15 mouse cellular contexts compared by ENCODE assay signal in genomic region chr9:21329699-21330289, GRCm38 (mm10). TPM values are rescaled to one million over a fixed set of nuclear protein-coding genes. Genes with fewer than 3 reads are reported as not detected.
DNase-seq lines count a peak whose midpoint lies in the region; ATAC-seq and TF ChIP-seq lines count a peak whose summit lies in the region.
"Had no signal": no experiment of that assay in that cellular context is flagged by ENCODE, and none has a peak within 500 bp of the region (broad histone marks: within the 10 kb centered on the region; RNA-seq: fewer than 3 reads in every experiment).

No protein-coding gene starts in this region.

- H3K27ac ChIP-seq in heart, embryonic 10.5 days: 0 out of 2 replicates have a peak overlapping the region, but pooled peaks have one; percentile 23
- H3K27ac ChIP-seq in intestine, embryonic 15.5 days: no peak overlapping the region
- H3K27ac ChIP-seq: embryonic facial prominence, embryonic 15.5 days; limb, embryonic 12.5 days; midbrain, embryonic 10.5 days; stomach, embryonic 15.5 days had no signal

- H3K4me1 ChIP-seq in heart, embryonic 10.5 days: peaks cover 41% of the 10 kb centered on the region
- H3K4me1 ChIP-seq in megakaryocyte, embryonic 14.5 days: peaks cover 86% of the 10 kb centered on the region
- H3K4me1 ChIP-seq in intestine, embryonic 15.5 days (replicated peaks): 0 out of 2 replicates have a peak, but pooled peaks cover 4% of the 10 kb centered on the region

- no peaks in the 10 kb centered on the region for H3K27me3 ChIP-seq in heart, embryonic 10.5 days (ENCODE audit: insufficient read depth, poor library complexity, severe bottlenecking)
- no peaks in the 10 kb centered on the region for H3K27me3 ChIP-seq in megakaryocyte, embryonic 14.5 days (replicated peaks)
- H3K27me3 ChIP-seq in myocyte (ENCODE audit: control insufficient read depth, insufficient read depth, insufficient read length): no peaks in the 10 kb centered on the region
- H3K27me3 ChIP-seq in intestine, embryonic 15.5 days (replicated peaks): no peaks in the 10 kb centered on the region
- H3K27me3 ChIP-seq: embryonic facial prominence, embryonic 15.5 days; limb, embryonic 12.5 days; stomach, embryonic 15.5 days had no signal

- no peak overlapping the region for H3K9ac ChIP-seq in intestine, embryonic 15.5 days
- H3K9ac ChIP-seq: embryonic facial prominence, embryonic 15.5 days; limb, embryonic 12.5 days; stomach, embryonic 15.5 days had no signal

- DNase-seq in heart, embryonic 10.5 days (ENCODE audit: low spot score): no peak
- DNase-seq in heart, postnatal 14 days: no peak
- DNase-seq in adrenal gland, postnatal 14 days: peak; percentile 50
- no peak for DNase-seq in kidney, adult 8-10 months
- DNase-seq: cerebellum, postnatal 25 days; right cerebral cortex, adult 18-20 months had no signal

- no peak for ATAC-seq in megakaryocyte, adult 5-6 weeks (ENCODE audit: poor library complexity, severe bottlenecking)
- no peak for ATAC-seq in intestine, embryonic 15.5 days

- intact Hi-C loops in heart, postnatal 14 days (cut with DNase I): no loop called here

- H3K4me3 ChIP-seq in heart, embryonic 10.5 days: no peak overlapping the region
- peak overlapping the region; percentile 46 for H3K4me3 ChIP-seq in megakaryocyte, embryonic 14.5 days (replicated peaks)
- no peak overlapping the region for H3K4me3 ChIP-seq in myocyte
- no peak overlapping the region for H3K4me3 ChIP-seq in intestine, embryonic 15.5 days (replicated peaks)
- H3K4me3 ChIP-seq: embryonic facial prominence, embryonic 15.5 days; limb, embryonic 12.5 days; midbrain, embryonic 10.5 days; stomach, embryonic 15.5 days had no signal

- H3K36me3 ChIP-seq in heart, embryonic 10.5 days: 0 out of 2 replicates have a peak, but pooled peaks cover 11% of the 10 kb centered on the region
- peaks cover 46% of the 10 kb centered on the region for H3K36me3 ChIP-seq in megakaryocyte, embryonic 14.5 days (replicated peaks; ENCODE audit: low read length)
- H3K36me3 ChIP-seq in myocyte (ENCODE audit: control insufficient read depth, insufficient read depth): no peaks in the 10 kb centered on the region
- no peaks in the 10 kb centered on the region for H3K36me3 ChIP-seq in intestine, embryonic 15.5 days
- H3K36me3 ChIP-seq: embryonic facial prominence, embryonic 15.5 days; stomach, embryonic 15.5 days had no signal

- H3K9me3 ChIP-seq in heart, embryonic 10.5 days: no peaks in the 10 kb centered on the region
- no peaks in the 10 kb centered on the region for H3K9me3 ChIP-seq in megakaryocyte, embryonic 14.5 days
- no peaks in the 10 kb centered on the region for H3K9me3 ChIP-seq in intestine, embryonic 15.5 days
- H3K9me3 ChIP-seq: embryonic facial prominence, embryonic 15.5 days; limb, embryonic 12.5 days; midbrain, embryonic 10.5 days; stomach, embryonic 15.5 days had no signal

- peaks cover 38% of the 10 kb centered on the region for H3K79me2 ChIP-seq in myocyte (ENCODE audit: control insufficient read depth, insufficient read depth)

- peak overlapping the region; percentile 12 for H3K4me2 ChIP-seq in myocyte (ENCODE audit: low read depth)
- H3K4me2 ChIP-seq in intestine, embryonic 15.5 days (replicated peaks): no peak overlapping the region
- H3K4me2 ChIP-seq: embryonic facial prominence, embryonic 15.5 days; limb, embryonic 12.5 days; stomach, embryonic 15.5 days had no signal

- TF ChIP-seq POLR2A in myocyte (IDR thresholded peaks at IDR 0.05; ENCODE audit: insufficient read length, low read depth): no peak

- no peak overlapping the region for H3ac ChIP-seq in myocyte (ENCODE audit: control insufficient read depth, insufficient read length)

- 90% methylated on average over 10 of the region's 10 CpGs for WGBS in heart, embryonic 10.5 days
- 89% methylated on average over 10 of the region's 10 CpGs for WGBS in intestine, embryonic 15.5 days

TF ChIP-seq in myocyte, 11 proteins besides CTCF, POLR2A, EP300 and RAD21:
- TF ChIP-seq MYOD1 (IDR thresholded peaks at IDR 0.05; ENCODE audit: control insufficient read depth in 1 of 3, insufficient read length in 2 of 3, low read depth in 2 of 3) (no peak), MAX (IDR thresholded peaks at IDR 0.05; ENCODE audit: low read depth) (no peak), TCF3 (IDR thresholded peaks at IDR 0.05; ENCODE audit: insufficient read length, low read depth) (no peak), USF1 (IDR thresholded peaks at IDR 0.05; ENCODE audit: low read depth) (no peak), POLR2AphosphoS2 (IDR thresholded peaks at IDR 0.05; ENCODE audit: insufficient read length, low read depth) (no peak), E2F4 (IDR thresholded peaks at IDR 0.05; ENCODE audit: insufficient read depth) (no peak), SRF (IDR thresholded peaks at IDR 0.05; ENCODE audit: control insufficient read depth, insufficient read length, low read depth) (no peak), MYOG (IDR thresholded peaks at IDR 0.05; ENCODE audit: control insufficient read depth in 1 of 3, insufficient read depth in 1 of 3, insufficient read length in 2 of 3, low read depth in 2 of 3) (no peak), REST (IDR thresholded peaks at IDR 0.05; ENCODE audit: insufficient read depth, insufficient read length) (no peak), TCF12 (IDR thresholded peaks at IDR 0.05; ENCODE audit: insufficient read depth, poor library complexity, severe bottlenecking) (no peak), CEBPB (IDR thresholded peaks at IDR 0.05; ENCODE audit: insufficient read depth, poor library complexity, severe bottlenecking) (no peak)

RNA-seq across cellular contexts. Expression of gene Slc44a2, which starts 9.3 kb away (rescaled TPM):
- 69.2 and 70.4 TPM in 2 replicates for polyA plus RNA-seq in heart, embryonic 10.5 days (2016; fragmentation: Nextera tagmentation; extraction: Ambion mirVana)
- 100 to 1,000 TPM; 105 to 116 TPM for total RNA-seq in heart, postnatal 14 days (2021)
- polyA plus RNA-seq in megakaryocyte, embryonic 14.5 days (2012; ENCODE audit: insufficient read depth, low replicate concordance): 46.8 and 61.6 TPM in 2 replicates
- 112 and 124 TPM in 2 replicates for total RNA-seq in megakaryocyte, adult 5-6 weeks (2015)
- 101 and 116 TPM in 2 replicates for total RNA-seq in megakaryocyte, adult 5-6 weeks (2017)
- 40.4 and 56.5 TPM in 2 replicates for total RNA-seq in adrenal gland, postnatal 14 days (2021)
- polyA plus RNA-seq in myocyte (2012; fragmentation: generic; extraction: Trizol): 173 TPM
- 48.1 and 52.0 TPM in 2 replicates for polyA plus RNA-seq in intestine, embryonic 15.5 days (2015; fragmentation: Nextera tagmentation; extraction: Ambion mirVana)

RNA-seq across cellular contexts. Expression of gene Ap1m2, which starts 17.7 kb away (rescaled TPM):
- 2.0 and 6.1 TPM in 2 replicates for polyA plus RNA-seq in heart, embryonic 10.5 days (2016; fragmentation: Nextera tagmentation; extraction: Ambion mirVana)
- total RNA-seq in heart, postnatal 14 days (2021): under 1 TPM in 1 of 2 experiments, not detected in 1; 0.12 TPM
- not detected in 2 replicates for polyA plus RNA-seq in megakaryocyte, embryonic 14.5 days (2012; ENCODE audit: insufficient read depth, low replicate concordance)
- 0.31 and 0.32 TPM in 2 replicates for total RNA-seq in megakaryocyte, adult 5-6 weeks (2015)
- total RNA-seq in megakaryocyte, adult 5-6 weeks (2017): 0.92 and 1.6 TPM in 2 replicates
- not detected in 2 replicates for total RNA-seq in adrenal gland, postnatal 14 days (2021)
- not detected for polyA plus RNA-seq in myocyte (2012; fragmentation: generic; extraction: Trizol)
- polyA plus RNA-seq in intestine, embryonic 15.5 days (2015; fragmentation: Nextera tagmentation; extraction: Ambion mirVana): 106 and 115 TPM in 2 replicates
- total RNA-seq: heart, adult 18-20 months had no signal

RNA-seq across cellular contexts. Expression of gene Ilf3, which starts 37.9 kb away (rescaled TPM):
- polyA plus RNA-seq in heart, embryonic 10.5 days (2016; fragmentation: Nextera tagmentation; extraction: Ambion mirVana): 166 and 197 TPM in 2 replicates
- total RNA-seq in heart, postnatal 14 days (2021): 10 to 100 TPM; 30.6 to 31.3 TPM
- 55.5 and 62.9 TPM in 2 replicates for polyA plus RNA-seq in megakaryocyte, embryonic 14.5 days (2012; ENCODE audit: insufficient read depth, low replicate concordance)
- 21.7 and 22.9 TPM in 2 replicates for total RNA-seq in megakaryocyte, adult 5-6 weeks (2015)
- 42.0 and 42.5 TPM in 2 replicates for total RNA-seq in megakaryocyte, adult 5-6 weeks (2017)
- total RNA-seq in adrenal gland, postnatal 14 days (2021): 55.3 and 64.4 TPM in 2 replicates
- polyA plus RNA-seq in myocyte (2012; fragmentation: generic; extraction: Trizol): 56.6 TPM
- polyA plus RNA-seq in intestine, embryonic 15.5 days (2015; fragmentation: Nextera tagmentation; extraction: Ambion mirVana): 143 and 150 TPM in 2 replicates

RNA-seq across cellular contexts. Expression of gene Cdkn2d, which starts 38.6 kb away (rescaled TPM):
- 69.0 and 93.4 TPM in 2 replicates for polyA plus RNA-seq in heart, embryonic 10.5 days (2016; fragmentation: Nextera tagmentation; extraction: Ambion mirVana)
- total RNA-seq in heart, postnatal 14 days (2021): 10 to 100 TPM; 17.9 to 21.1 TPM
- polyA plus RNA-seq in megakaryocyte, embryonic 14.5 days (2012; ENCODE audit: insufficient read depth, low replicate concordance): 94.7 and 248 TPM in 2 replicates
- total RNA-seq in megakaryocyte, adult 5-6 weeks (2015): 132 and 138 TPM in 2 replicates
- total RNA-seq in megakaryocyte, adult 5-6 weeks (2017): 65.6 and 75.3 TPM in 2 replicates
- total RNA-seq in adrenal gland, postnatal 14 days (2021): 17.9 and 22.5 TPM in 2 replicates
- polyA plus RNA-seq in myocyte (2012; fragmentation: generic; extraction: Trizol): 53.2 TPM
- polyA plus RNA-seq in intestine, embryonic 15.5 days (2015; fragmentation: Nextera tagmentation; extraction: Ambion mirVana): 38.4 and 42.1 TPM in 2 replicates

RNA-seq across cellular contexts. Expression of gene Kri1, which starts 42.0 kb away (rescaled TPM):
- 14.5 and 21.3 TPM in 2 replicates for polyA plus RNA-seq in heart, embryonic 10.5 days (2016; fragmentation: Nextera tagmentation; extraction: Ambion mirVana)
- 10 to 100 TPM; 17.0 to 22.6 TPM for total RNA-seq in heart, postnatal 14 days (2021)
- 32.6 and 47.4 TPM in 2 replicates for polyA plus RNA-seq in megakaryocyte, embryonic 14.5 days (2012; ENCODE audit: insufficient read depth, low replicate concordance)
- total RNA-seq in megakaryocyte, adult 5-6 weeks (2015): 28.0 and 28.4 TPM in 2 replicates
- total RNA-seq in megakaryocyte, adult 5-6 weeks (2017): 53.6 and 76.9 TPM in 2 replicates
- total RNA-seq in adrenal gland, postnatal 14 days (2021): 27.2 and 36.8 TPM in 2 replicates
- 31.4 TPM for polyA plus RNA-seq in myocyte (2012; fragmentation: generic; extraction: Trizol)
- polyA plus RNA-seq in intestine, embryonic 15.5 days (2015; fragmentation: Nextera tagmentation; extraction: Ambion mirVana): 11.1 and 15.4 TPM in 2 replicates

Comparison
In these comparisons a context has a peak if more than half of its experiments do, and no peak if none do; other contexts are left out.
1. RNA of gene Ap1m2, which starts 17.7 kb away (polyA plus RNA-seq): 106 to 115 TPM in intestine, embryonic 15.5 days; 2.0 to 6.1 TPM in heart, embryonic 10.5 days, not detected in megakaryocyte, embryonic 14.5 days and not detected in myocyte (single experiment); every median in the first group is over 10 times any median in the second.